ENCODE assay signal across 10 mouse cellular contexts in genomic region chr5:120798147-120798546, GRCm38 (mm10). TPM values are rescaled to one million over a fixed set of nuclear protein-coding genes. Genes with fewer than 3 reads are reported as not detected.
"Had no signal": no experiment of that assay in that cellular context is flagged by ENCODE, and none has a peak within 500 bp of the region (broad histone marks: within the 10 kb centered on the region; RNA-seq: fewer than 3 reads in every experiment).

No protein-coding gene starts in this region.

RNA-seq across cellular contexts. Expression of gene Oas1e, which starts 2.8 kb away (rescaled TPM):
- polyA plus RNA-seq: stomach, embryonic 14.5 days; stomach, embryonic 15.5 days; stomach, embryonic 16.5 days; stomach, postnatal 0 days; testis, adult 2 months had no signal

RNA-seq across cellular contexts. Expression of gene Oas3, which starts 20.7 kb away (rescaled TPM):
- polyA plus RNA-seq: stomach, embryonic 14.5 days had no signal

RNA-seq across cellular contexts. Expression of gene Oas2, which starts 48.5 kb away (rescaled TPM):
- polyA plus RNA-seq: neural tube, embryonic 14.5 days had no signal

RNA-seq across cellular contexts. Expression of gene Oas1f, which starts 49.0 kb away (rescaled TPM):
- total RNA-seq: neutrophil, adult 5-6 weeks had no signal
- polyA plus RNA-seq: neural tube, embryonic 13.5 days; neural tube, embryonic 14.5 days; neural tube, embryonic 15.5 days; spleen, adult 2 months; stomach, embryonic 15.5 days; stomach, embryonic 16.5 days; stomach, postnatal 0 days; testis, adult 2 months had no signal
